8 mouse cellular contexts compared by ENCODE assay signal in the genomic region with DNA sequence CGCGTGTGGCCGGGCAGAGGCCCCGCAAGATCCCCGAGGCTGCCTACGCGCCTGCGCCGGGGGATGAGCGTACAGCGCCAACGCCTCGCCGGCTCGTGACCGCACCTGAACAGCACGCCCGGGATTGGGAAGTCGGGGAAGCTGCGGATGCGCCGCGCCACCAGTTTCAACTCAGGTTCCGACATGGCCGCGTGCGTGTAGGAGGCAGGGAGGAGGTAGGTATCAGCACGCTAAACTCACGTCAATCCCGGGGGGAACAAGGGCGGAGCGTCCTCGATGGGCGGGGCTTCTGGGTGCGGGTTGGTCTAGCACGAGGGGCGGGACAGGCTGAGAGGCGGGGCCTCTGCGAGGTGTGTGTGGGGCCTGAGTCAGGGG. TPM values are rescaled to one million over a fixed set of nuclear protein-coding genes. Genes with fewer than 3 reads are reported as not detected.
DNase-seq lines count a peak whose midpoint lies in the region; ATAC-seq and TF ChIP-seq lines count a peak whose summit lies in the region.

A gene (minus strand): TSS at position 262 of the 375 bp plus-strand sequence.

- no peaks in the 10 kb centered on the region for H3K27me3 ChIP-seq in kidney, embryonic 14.5 days (ENCODE audit: control insufficient read depth, insufficient read depth, low read length)
- H3K27me3 ChIP-seq in limb, embryonic 15.5 days, result no peaks in the 10 kb centered on the region

- WGBS in kidney, embryonic 14.5 days, result under 1% methylated on average over 39 of the region's 39 CpGs
- WGBS in limb, embryonic 15.5 days, result under 1% methylated on average over 39 of the region's 39 CpGs

- no peak for TF ChIP-seq POLR2A in bone marrow macrophage, adult 2 months (IDR thresholded peaks at IDR 0.05; ENCODE audit: borderline replicate concordance, low read depth, low read length)
- TF ChIP-seq POLR2A in embryonic fibroblast, embryonic 13.5 days (IDR thresholded peaks at IDR 0.05; ENCODE audit: low read depth, low read length), result peak; percentile 96

- peak within 1 kb of the TSS; percentile 73 for H3K4me3 ChIP-seq in bone marrow macrophage, adult 2 months (ENCODE audit: insufficient read depth, low read length)
- H3K4me3 ChIP-seq in embryonic fibroblast, embryonic 13.5 days (ENCODE audit: insufficient read depth, low read length), result peak within 1 kb of the TSS; percentile 73
- H3K4me3 ChIP-seq in kidney, embryonic 14.5 days (ENCODE audit: low read length), result peak within 1 kb of the TSS; percentile 58
- peak within 1 kb of the TSS; percentile 76 for H3K4me3 ChIP-seq in limb, embryonic 15.5 days

- H3K36me3 ChIP-seq in kidney, embryonic 14.5 days (ENCODE audit: control insufficient read depth, insufficient read depth, low read length), result peaks cover 26% of the 10 kb centered on the region
- peaks cover 30% of the 10 kb centered on the region for H3K36me3 ChIP-seq in limb, embryonic 15.5 days

- H3K4me1 ChIP-seq in bone marrow macrophage, adult 2 months (ENCODE audit: control insufficient read depth, insufficient read depth, low read length), result peaks cover 12% of the 10 kb centered on the region
- peaks cover 8% of the 10 kb centered on the region; the same call in 1 of the 2 replicates for H3K4me1 ChIP-seq in embryonic fibroblast, embryonic 13.5 days (ENCODE audit: control insufficient read depth, insufficient read depth, low read length)
- H3K4me1 ChIP-seq in kidney, embryonic 14.5 days (ENCODE audit: control insufficient read depth, insufficient read depth, low read length), result peaks cover 29% of the 10 kb centered on the region
- H3K4me1 ChIP-seq in limb, embryonic 15.5 days, result peaks cover 56% of the 10 kb centered on the region

- H3K9ac ChIP-seq in kidney, embryonic 14.5 days (ENCODE audit: low read depth, low read length), result peak within 1 kb of the TSS; percentile 69
- H3K9ac ChIP-seq in limb, embryonic 15.5 days, result peak within 1 kb of the TSS; percentile 65

- peak; percentile 87 for ATAC-seq in kidney, embryonic 14.5 days (ENCODE audit: low FRiP score, low TSS enrichment)
- peak; percentile 89 for ATAC-seq in limb, embryonic 15.5 days (ENCODE audit: insufficient number of reproducible peaks, low FRiP score, low TSS enrichment, low read depth)

- TF ChIP-seq CTCF in bone marrow macrophage, adult 2 months (IDR thresholded peaks at IDR 0.05; ENCODE audit: low read depth, low read length), result no peak
- no peak for TF ChIP-seq CTCF in embryonic fibroblast, embryonic 13.5 days (IDR thresholded peaks at IDR 0.05; ENCODE audit: borderline replicate concordance, insufficient read depth, low read length)

- H3K27ac ChIP-seq in bone marrow macrophage, adult 2 months (ENCODE audit: insufficient read depth, low read depth, low read length), result peak within 1 kb of the TSS; percentile 67
- H3K27ac ChIP-seq in embryonic fibroblast, embryonic 13.5 days (ENCODE audit: insufficient read depth, low read length), result no peak within 1 kb of the TSS
- peak within 1 kb of the TSS; percentile 42; the same call in 1 of the 2 replicates for H3K27ac ChIP-seq in kidney, embryonic 14.5 days (ENCODE audit: low read depth, low read length)
- H3K27ac ChIP-seq in limb, embryonic 15.5 days, result peak within 1 kb of the TSS; percentile 73

- H3K4me2 ChIP-seq in kidney, embryonic 14.5 days (replicated peaks; ENCODE audit: low read depth, low read length), result peak within 1 kb of the TSS; percentile 70
- peak within 1 kb of the TSS; percentile 79 for H3K4me2 ChIP-seq in limb, embryonic 15.5 days

- DNase-seq in A20 (ENCODE audit: low read depth, low spot score), result peak; percentile 96
- DNase-seq in heart, adult 9 months (ENCODE audit: low spot score in 2 of 2), result peak; percentile 91 to 93
- peak; percentile 70 to 87 for DNase-seq in monocyte, adult 2 months (ENCODE audit: low read depth in 1 of 2, low spot score in 2 of 2)
- peak; percentile 96 for DNase-seq in spleen, postnatal 36 days (ENCODE audit: low spot score in 2 of 2)

- no peaks in the 10 kb centered on the region for H3K9me3 ChIP-seq in kidney, embryonic 14.5 days (ENCODE audit: control insufficient read depth, low read length)
- H3K9me3 ChIP-seq in limb, embryonic 15.5 days, result no peaks in the 10 kb centered on the region

RNA-seq across cellular contexts. Expression of the gene that starts here (rescaled TPM):
- polyA plus RNA-seq in bone marrow macrophage, adult 2 months (2012; ENCODE audit: insufficient read depth, insufficient read length, missing spikeins), result 187 and 203 TPM in 2 replicates
- 140 and 214 TPM in 2 replicates for polyA plus RNA-seq in embryonic fibroblast, embryonic 13.5 days (2011; ENCODE audit: insufficient read length, low read depth, missing spikeins)
- polyA plus RNA-seq in kidney, embryonic 14.5 days (2014; fragmentation: Nextera tagmentation; extraction: Ambion mirVana), result 370 and 400 TPM in 2 replicates
- polyA plus RNA-seq in limb, embryonic 15.5 days (2015; fragmentation: Nextera tagmentation; extraction: Ambion mirVana), result 268 and 295 TPM in 2 replicates
